Mouse (Mus musculus) liver, adult 2 months (tissue): ENCODE measurements around the gene Epb41l1.

Experiments
- CTCF ChIP-seq: fragments of 200-500 bp; IDR thresholded peaks from 2 replicates; pipeline ENCODE4 v1.5.1; 2011; ENCODE audit warnings: low read depth, low read length, control low read depth
- POLR2A ChIP-seq: fragments of 200-500 bp; IDR thresholded peaks from 2 replicates; pipeline ENCODE4 v1.6.1; 2011; ENCODE audit warnings: low read length, control low read depth; ENCODE audit not compliant: insufficient read depth; ENCODE audit errors: extremely low read depth

DNA sequence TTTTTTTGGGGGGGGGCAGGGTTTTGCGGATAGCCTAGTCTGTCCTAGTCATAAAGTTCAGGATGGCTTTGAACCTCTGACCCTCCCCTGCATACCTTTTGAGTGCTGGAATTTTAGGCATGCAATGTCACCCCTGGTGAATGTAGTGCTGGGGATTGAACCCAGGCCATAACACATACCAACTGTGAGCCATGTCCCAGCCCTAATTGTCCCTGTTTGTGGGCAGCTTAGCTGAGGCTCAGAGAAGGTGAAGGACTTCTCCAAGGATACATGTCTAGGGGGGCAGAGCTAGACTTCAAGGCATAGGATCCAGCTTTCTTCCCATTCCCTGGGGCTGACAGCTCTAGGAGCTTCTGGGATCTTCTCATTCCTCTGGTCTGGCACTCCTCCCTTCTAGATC is 22.6 kb downstream of the Epb41l1 start:
- TF ChIP-seq POLR2A (no peak), CTCF (no peak)
